Mouse (Mus musculus) forebrain, embryonic 11.5 days (tissue): ENCODE results near the gene Ccdc102a. TPM values are rescaled to one million over a fixed set of nuclear protein-coding genes. Genes with fewer than 3 reads are reported as not detected.

ENCODE experiments used
- polyA plus RNA-seq: library from polyadenylated mRNA; unstranded; fragments of >200 nt; fragmentation: Nextera tagmentation; extraction: Ambion mirVana; gene quantifications from 2 replicates; pipeline ENCODE4 v1.2.1, GENCODE M21; 2014

The Ccdc102a gene
- polyA plus RNA-seq, 1 experiment from 2014 or later: 18.8 TPM

Other genes with a start within 250 kb of the Ccdc102a start
- 0.60 and 0.96 TPM in 2 replicates for gene Pllp, start 221.8 kb downstream of the Ccdc102a start, polyA plus RNA-seq
- gene Ccl22, start 172.5 kb downstream of the Ccdc102a start, polyA plus RNA-seq: not detected in 2 replicates
- gene Cx3cl1, start 146.1 kb downstream of the Ccdc102a start, polyA plus RNA-seq: 8.8 and 9.4 TPM in 2 replicates
- gene Ccl17, start 107.6 kb downstream of the Ccdc102a start, polyA plus RNA-seq: not detected in 2 replicates
- 53.7 and 60.5 TPM in 2 replicates for gene Coq9, start 79.8 kb downstream of the Ccdc102a start, polyA plus RNA-seq
- 144 and 152 TPM in 2 replicates for gene Ciapin1, start 79.7 kb downstream of the Ccdc102a start, polyA plus RNA-seq
- gene Polr2c, start 60.6 kb downstream of the Ccdc102a start, polyA plus RNA-seq: 156 and 173 TPM in 2 replicates
- gene Dok4, start 41.8 kb downstream of the Ccdc102a start, polyA plus RNA-seq: 19.1 and 19.9 TPM in 2 replicates
- 0.12 and 0.20 TPM in 2 replicates for gene Adgrg5, start 5.6 kb upstream of the Ccdc102a start, polyA plus RNA-seq
- 177 and 184 TPM in 2 replicates for gene Adgrg1, start 56.7 kb upstream of the Ccdc102a start, polyA plus RNA-seq
- gene Adgrg3, start 99.6 kb upstream of the Ccdc102a start, polyA plus RNA-seq: 2.9 and 3.2 TPM in 2 replicates
- 0.12 TPM in 1 of 2 replicates, not detected in the other for gene Drc7, start 137.0 kb upstream of the Ccdc102a start, polyA plus RNA-seq
- gene Katnb1, start 163.1 kb upstream of the Ccdc102a start, polyA plus RNA-seq: 37.3 and 37.5 TPM in 2 replicates